Mouse (Mus musculus): ENCODE measurements around the gene Rcn3.

The Rcn3 gene

GRCm38 (mm10) chr7:45046853-45047350, 45.1 kb downstream of the Rcn3 start:
- DNase-seq = no peak

- DNase-seq = no peak
Observed at GRCm38 (mm10) chr7:45045741-45046140, 46.3 kb downstream of the Rcn3 start.

- DNase-seq = no peak
Observed at GRCm38 (mm10) chr7:45043307-45043706, 48.7 kb downstream of the Rcn3 start.

- DNase-seq = no peak
Observed at GRCm38 (mm10) chr7:45040851-45041250, 51.2 kb downstream of the Rcn3 start.

GRCm38 (mm10) chr7:45038411-45038810, 53.6 kb downstream of the Rcn3 start:
- no peak for DNase-seq

- DNase-seq = peak; percentile 84
Observed at GRCm38 (mm10) chr7:45037720-45038361, 54.2 kb downstream of the Rcn3 start.

- no peak for DNase-seq
Observed at GRCm38 (mm10) chr7:45036702-45037101, 55.3 kb downstream of the Rcn3 start.

- no peak for DNase-seq
Observed at GRCm38 (mm10) chr7:45035631-45036030, 56.4 kb downstream of the Rcn3 start.

GRCm38 (mm10) chr7:45033722-45034359, 58.2 kb downstream of the Rcn3 start:
- DNase-seq = no peak

Data from lung, postnatal 10 days (tissue).